Mouse (Mus musculus) stomach, embryonic 14.5 days (tissue): Measurements from ENCODE around the gene Ranbp10. TPM values are rescaled to one million over a fixed set of nuclear protein-coding genes. Genes with fewer than 3 reads are reported as not detected.

ENCODE experiments used
- ATAC-seq: fragments of 200-750 bp; cut with Nextera tagmentation; 2 replicates; pipeline ENCODE4 v1.8.0; 2017; ENCODE audit warnings: low read depth, moderate TSS enrichment; ENCODE audit not compliant: insufficient number of reproducible peaks, insufficient read depth, low FRiP score
- H3K27ac ChIP-seq: fragments of 300-500 bp; sonication (generic); 2 replicates; pipeline ENCODE4 v1.5.1; 2014; ENCODE audit warnings: mild to moderate bottlenecking, low read length, moderate library complexity, mixed read lengths
- H3K27me3 ChIP-seq: fragments of 300-500 bp; sonication (generic); 2 replicates; pipeline ENCODE4 v1.6.1; 2014; ENCODE audit warnings: low read length, control low read depth, mixed read lengths; ENCODE audit not compliant: control insufficient read depth, insufficient read depth
- H3K36me3 ChIP-seq: fragments of 300-500 bp; sonication (generic); 2 replicates; pipeline ENCODE4 v1.6.1; 2014; ENCODE audit warnings: mild to moderate bottlenecking, control low read depth, low read length, moderate library complexity, mixed read lengths; ENCODE audit not compliant: control insufficient read depth, insufficient read depth
- H3K4me1 ChIP-seq: fragments of 300-500 bp; sonication (generic); 2 replicates; pipeline ENCODE4 v1.6.1; 2014; ENCODE audit warnings: low read length, control low read depth, mixed read lengths; ENCODE audit not compliant: control insufficient read depth, insufficient read depth
- H3K4me2 ChIP-seq: fragments of 300-500 bp; sonication (generic); replicated peaks from 2 replicates; pipeline ENCODE4 v1.6.1; 2014; ENCODE audit warnings: low read depth, low read length, control low read depth
- H3K4me3 ChIP-seq: fragments of 300-500 bp; sonication (generic); 2 replicates; pipeline ENCODE4 v1.5.1; 2014; ENCODE audit warnings: low read depth, low read length, control low read depth
- H3K9ac ChIP-seq: fragments of 300-500 bp; sonication (generic); replicated peaks from 2 replicates; pipeline ENCODE4 v1.6.1; 2014; ENCODE audit warnings: low read depth, mild to moderate bottlenecking, control low read depth, low read length, moderate library complexity, mixed read lengths
- H3K9me3 ChIP-seq: fragments of 300-500 bp; sonication (generic); 2 replicates; pipeline ENCODE4 v1.6.1; 2016; ENCODE audit warnings: low read depth, low read length, control low read depth; ENCODE audit not compliant: control insufficient read depth
- WGBS: fragments of 180-500 bp; shearing (Covaris S2); extraction: QIAGEN DNeasy Blood & Tissue Kit; methylation state at CpG from one replicate; pipeline ENCODE4 v1.1.7; 2014; 5-methylcytosine and 5-hydroxymethylcytosine counted together
- polyA plus RNA-seq: library from polyadenylated mRNA; unstranded; fragments of >200 nt; fragmentation: Nextera tagmentation; extraction: Ambion mirVana; gene quantifications from 2 replicates; pipeline ENCODE4 v1.2.1, GENCODE M21; 2014

The Ranbp10 gene
- polyA plus RNA-seq, 1 experiment from 2014 or later, result 18.4 TPM

DNA sequence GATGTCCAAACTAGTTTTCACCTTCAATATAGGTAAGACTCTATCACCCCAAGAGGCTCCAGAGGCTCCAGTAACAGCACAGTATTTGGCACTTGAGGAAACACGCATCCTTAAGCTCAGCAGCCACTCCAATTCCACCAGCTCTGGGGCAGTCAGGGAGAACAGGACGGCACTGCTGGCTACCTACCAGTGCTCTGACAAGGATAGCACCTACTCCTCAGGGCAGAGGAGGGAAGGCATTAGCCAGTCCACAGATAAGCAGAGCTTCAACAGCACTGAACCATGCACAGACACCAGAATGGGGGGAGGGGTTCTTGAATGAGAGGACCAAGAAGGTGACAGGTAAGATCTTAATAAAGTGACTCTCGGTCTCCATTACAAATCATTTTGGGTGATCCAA, 7.5 kb downstream of the Ranbp10 start:
- 90% methylated on average over 3 of the region's 3 CpGs for WGBS

DNA sequence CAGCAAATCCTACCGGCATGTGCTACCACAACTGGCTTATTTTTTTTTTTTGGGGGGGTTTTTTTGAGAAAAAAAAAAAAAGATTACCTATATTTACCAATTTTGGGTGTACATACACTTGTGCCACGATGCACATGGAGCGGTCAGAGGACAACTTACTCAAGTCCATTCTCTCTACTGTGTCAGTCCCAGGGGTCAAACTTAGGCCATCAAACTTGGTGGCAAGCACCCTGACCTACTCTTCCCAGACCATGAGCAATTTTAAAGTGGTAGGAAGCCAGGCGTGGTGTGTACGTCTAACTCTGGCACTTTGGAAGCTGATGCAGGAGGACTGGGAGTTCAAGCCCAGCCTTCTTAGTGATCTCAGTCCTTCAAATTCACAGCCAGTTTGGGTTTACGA, 13.9 kb downstream of the Ranbp10 start:
- H3K4me3 ChIP-seq, result no peak overlapping the region
- WGBS, result 95% methylated on average over 6 of the region's 6 CpGs
- no peaks in the 10 kb centered on the region for H3K4me1 ChIP-seq
- H3K36me3 ChIP-seq, result peaks cover 12% of the 10 kb centered on the region; the same call in 1 of the 2 replicates
- no peak overlapping the region for H3K9ac ChIP-seq
- ATAC-seq, result no peak
- no peaks in the 10 kb centered on the region for H3K9me3 ChIP-seq
- H3K27me3 ChIP-seq, result no peaks in the 10 kb centered on the region
- no peak overlapping the region for H3K4me2 ChIP-seq
- no peak overlapping the region for H3K27ac ChIP-seq

More for the DNA sequence above, 7.5 kb downstream of the Ranbp10 start:
- no peak overlapping the region for H3K4me2 ChIP-seq
- no peaks in the 10 kb centered on the region for H3K9me3 ChIP-seq
- no peak overlapping the region for H3K27ac ChIP-seq
- H3K9ac ChIP-seq, result no peak overlapping the region
- peaks cover 15% of the 10 kb centered on the region for H3K36me3 ChIP-seq
- no peaks in the 10 kb centered on the region for H3K4me1 ChIP-seq
- no peaks in the 10 kb centered on the region for H3K27me3 ChIP-seq
- H3K4me3 ChIP-seq, result no peak overlapping the region
- no peak for ATAC-seq

DNA sequence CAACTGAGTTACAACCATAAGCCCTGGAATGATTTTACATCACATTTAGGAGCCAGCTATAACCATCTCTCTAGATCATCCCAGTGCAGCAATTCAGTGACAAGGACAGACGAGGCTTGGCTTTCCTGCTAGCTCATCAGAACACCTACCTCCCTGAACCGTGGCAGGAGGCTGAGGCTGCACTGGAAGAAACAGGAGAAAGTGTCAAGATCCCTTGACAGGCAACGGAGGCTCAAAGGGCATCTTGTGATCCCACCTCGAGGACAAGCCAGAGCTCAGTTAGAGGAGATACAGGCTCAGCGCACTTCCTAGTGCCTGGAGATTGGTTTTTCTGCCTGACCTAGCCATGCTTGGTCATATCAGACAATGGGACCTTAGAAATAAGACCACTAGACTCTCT, 14.6 kb downstream of the Ranbp10 start:
- WGBS, result 87% methylated on average over 5 of the region's 5 CpGs
- no peaks in the 10 kb centered on the region for H3K4me1 ChIP-seq
- no peak overlapping the region for H3K9ac ChIP-seq
- no peak overlapping the region for H3K4me3 ChIP-seq
- no peak overlapping the region for H3K27ac ChIP-seq
- no peak for ATAC-seq
- H3K9me3 ChIP-seq, result no peaks in the 10 kb centered on the region
- H3K4me2 ChIP-seq, result no peak overlapping the region
- H3K27me3 ChIP-seq, result no peaks in the 10 kb centered on the region
- peaks cover 12% of the 10 kb centered on the region; the same call in 1 of the 2 replicates for H3K36me3 ChIP-seq

DNA sequence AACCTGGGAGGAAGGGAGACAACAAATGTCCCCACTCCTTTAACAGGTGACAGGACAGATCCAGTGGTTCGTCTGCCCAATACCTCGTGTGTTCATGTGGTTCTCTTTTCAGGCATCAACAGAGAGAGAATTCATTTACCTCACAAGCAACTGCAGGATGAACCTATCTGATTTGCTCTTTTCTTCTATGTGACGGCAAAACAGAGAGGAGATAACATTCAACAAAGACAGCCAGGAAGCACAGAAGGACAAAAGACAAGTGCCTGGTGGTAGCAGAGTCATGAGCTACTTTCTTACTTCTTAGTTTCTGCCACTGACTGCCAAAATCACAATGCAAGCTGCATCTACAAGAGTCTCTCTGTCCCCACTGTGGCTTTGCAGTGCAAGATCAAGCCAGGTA, 15.6 kb downstream of the Ranbp10 start:
- no peaks in the 10 kb centered on the region for H3K4me1 ChIP-seq
- peaks cover 12% of the 10 kb centered on the region; the same call in 1 of the 2 replicates for H3K36me3 ChIP-seq
- WGBS, result 75% methylated on average over 3 of the region's 3 CpGs
- no peak overlapping the region for H3K27ac ChIP-seq
- H3K9me3 ChIP-seq, result no peaks in the 10 kb centered on the region
- ATAC-seq, result no peak
- no peak overlapping the region for H3K4me3 ChIP-seq
- H3K4me2 ChIP-seq, result no peak overlapping the region
- H3K9ac ChIP-seq, result no peak overlapping the region
- H3K27me3 ChIP-seq, result no peaks in the 10 kb centered on the region

DNA sequence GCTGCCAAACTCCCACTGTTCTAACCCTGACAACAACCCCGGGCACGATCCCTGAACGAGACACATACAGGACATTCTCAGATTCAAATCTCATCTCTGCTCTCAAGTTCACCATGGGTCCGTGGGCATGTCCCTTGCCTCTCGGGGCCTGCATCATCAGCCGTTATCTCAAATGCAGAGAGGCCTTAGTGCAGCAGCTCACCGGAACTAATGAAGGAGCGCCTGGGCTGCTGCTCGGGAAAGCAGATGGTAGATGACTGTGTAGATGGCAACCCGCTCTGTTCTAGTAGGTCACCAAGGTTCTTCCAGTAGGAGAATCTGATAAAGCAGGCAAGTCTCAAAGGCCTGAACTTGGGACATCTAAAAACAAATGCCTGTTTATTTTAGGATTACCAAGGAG, 16.1 kb downstream of the Ranbp10 start:
- Histone ChIP-seq H3K9me3 (no peaks in the 10 kb centered on the region), H3K27me3 (no peaks in the 10 kb centered on the region), H3K27ac (no peak overlapping the region), H3K4me3 (no peak overlapping the region), H3K9ac (no peak overlapping the region), H3K4me1 (no peaks in the 10 kb centered on the region), H3K4me2 (no peak overlapping the region), H3K36me3 (peaks cover 12% of the 10 kb centered on the region; the same call in 1 of the 2 replicates)
- no peak for ATAC-seq
- WGBS, result 89% methylated on average over 10 of the region's 10 CpGs

DNA sequence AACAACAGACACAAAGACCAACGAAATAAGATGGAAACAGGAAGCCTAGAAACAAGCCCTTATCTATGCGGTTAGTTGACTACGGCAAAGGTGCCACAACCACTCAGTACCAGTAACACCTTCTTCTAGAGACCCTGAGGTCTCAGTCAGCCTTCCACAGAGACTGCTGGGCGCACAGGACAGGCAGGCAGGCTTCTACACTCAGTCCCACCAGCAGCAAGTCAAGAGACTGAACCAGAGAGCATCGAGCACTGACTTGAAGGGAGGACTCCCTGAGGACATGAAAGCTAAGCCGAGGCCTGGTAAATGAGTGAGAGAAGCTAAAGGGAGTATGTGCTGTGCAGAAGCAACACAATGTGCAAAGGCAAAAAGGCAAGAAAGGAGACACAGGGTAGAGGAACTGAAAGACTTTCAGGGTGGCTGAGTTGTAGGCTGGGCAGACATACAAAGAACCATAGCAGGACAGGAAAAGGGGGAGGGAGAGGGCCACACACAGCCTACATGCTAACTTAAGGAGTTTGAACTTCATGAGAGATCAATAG, 16.8 kb downstream of the Ranbp10 start:
- peaks cover 12% of the 10 kb centered on the region; the same call in 1 of the 2 replicates for H3K36me3 ChIP-seq
- no peak overlapping the region for H3K27ac ChIP-seq
- no peak for ATAC-seq
- H3K4me1 ChIP-seq, result no peaks in the 10 kb centered on the region
- H3K4me2 ChIP-seq, result no peak overlapping the region
- no peak overlapping the region for H3K9ac ChIP-seq
- 94% methylated on average over 6 of the region's 6 CpGs for WGBS
- H3K9me3 ChIP-seq, result no peaks in the 10 kb centered on the region
- H3K27me3 ChIP-seq, result no peaks in the 10 kb centered on the region
- H3K4me3 ChIP-seq, result no peak overlapping the region

DNA sequence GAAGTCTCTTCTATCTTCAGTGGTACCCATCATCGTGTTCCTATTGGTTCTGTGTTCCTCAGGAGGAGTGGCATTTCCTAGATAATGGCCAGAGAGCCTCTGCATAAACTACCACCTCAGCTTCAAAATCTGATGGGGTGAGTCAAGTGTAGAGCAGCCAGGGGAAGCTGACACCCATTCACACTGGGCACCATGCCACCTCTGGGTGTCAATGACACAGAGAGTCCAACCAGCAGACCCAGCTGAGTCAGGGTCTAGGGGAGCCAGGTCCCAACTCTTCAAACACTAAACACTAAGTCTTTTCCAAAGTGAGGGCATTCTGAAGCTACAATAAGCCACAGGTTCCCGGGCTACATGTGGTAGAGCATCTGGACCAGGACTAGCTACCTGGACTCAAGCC, 18.7 kb downstream of the Ranbp10 start:
- no peak overlapping the region for H3K27ac ChIP-seq
- H3K4me1 ChIP-seq, result no peaks in the 10 kb centered on the region
- no peak for ATAC-seq
- no peak overlapping the region for H3K4me3 ChIP-seq
- no peaks in the 10 kb centered on the region for H3K27me3 ChIP-seq
- no peak overlapping the region for H3K4me2 ChIP-seq
- H3K9ac ChIP-seq, result no peak overlapping the region
- H3K9me3 ChIP-seq, result no peaks in the 10 kb centered on the region
- H3K36me3 ChIP-seq, result peaks cover 19% of the 10 kb centered on the region
- 93% methylated on average over 2 of the region's 2 CpGs for WGBS

DNA sequence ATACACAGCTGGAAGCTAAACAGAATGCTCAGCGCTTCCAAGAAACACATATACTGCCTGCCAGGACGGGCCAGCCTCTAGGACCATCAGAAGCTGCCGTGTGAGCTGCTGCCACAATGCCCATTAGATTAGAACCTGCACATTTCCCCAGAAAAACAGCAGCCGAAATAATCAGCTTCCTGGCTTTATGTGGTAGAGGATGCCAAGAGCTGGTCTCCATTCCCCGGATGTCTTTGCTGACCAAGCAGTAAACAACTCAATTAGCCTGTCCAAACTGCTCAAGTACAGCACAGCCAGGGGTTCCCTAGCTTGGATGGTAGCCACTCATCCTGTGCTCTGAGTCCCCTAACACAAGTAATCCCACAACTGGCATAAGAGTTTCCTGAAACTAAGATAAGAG, 19.4 kb downstream of the Ranbp10 start:
- peaks cover 19% of the 10 kb centered on the region for H3K36me3 ChIP-seq
- no peak overlapping the region for H3K4me3 ChIP-seq
- H3K9me3 ChIP-seq, result no peaks in the 10 kb centered on the region
- H3K4me1 ChIP-seq, result no peaks in the 10 kb centered on the region
- no peak for ATAC-seq
- no peak overlapping the region for H3K9ac ChIP-seq
- no peak overlapping the region for H3K4me2 ChIP-seq
- H3K27me3 ChIP-seq, result no peaks in the 10 kb centered on the region
- WGBS, result 88% methylated on average over 5 of the region's 5 CpGs
- no peak overlapping the region for H3K27ac ChIP-seq

DNA sequence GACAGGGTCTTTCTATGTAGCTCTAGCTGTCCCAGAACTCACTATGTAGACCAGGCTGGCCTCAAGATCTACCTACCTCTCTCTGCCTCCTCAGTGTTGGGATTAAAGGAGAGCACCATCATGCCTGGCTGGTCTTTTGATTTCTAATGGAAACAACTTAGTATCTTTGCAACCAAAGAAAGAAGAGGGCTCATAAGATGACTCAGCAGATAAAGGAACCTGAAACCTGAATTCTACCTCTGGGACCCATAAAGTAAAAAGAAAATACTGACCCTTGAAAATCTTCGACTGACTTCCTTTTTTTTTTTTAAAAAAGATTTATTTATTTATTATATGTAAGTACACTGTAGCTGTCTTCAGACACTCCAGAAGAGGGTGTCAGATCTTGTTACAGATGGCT, 21.2 kb downstream of the Ranbp10 start:
- no peak for ATAC-seq
- Histone ChIP-seq H3K4me1 (no peaks in the 10 kb centered on the region), H3K9ac (no peak overlapping the region), H3K27me3 (no peaks in the 10 kb centered on the region), H3K9me3 (no peaks in the 10 kb centered on the region), H3K36me3 (peaks cover 9% of the 10 kb centered on the region; the same call in 1 of the 2 replicates), H3K4me3 (no peak overlapping the region), H3K27ac (no peak overlapping the region), H3K4me2 (no peak overlapping the region)
- 74% methylated on average over 1 of the region's 1 CpGs for WGBS
